Mouse (Mus musculus) G1E (cell line): Measurements from ENCODE around the gene Gpr150. TPM values are rescaled to one million over a fixed set of nuclear protein-coding genes. Genes with fewer than 3 reads are reported as not detected.

ENCODE experiments used
- ATAC-seq: 2 replicates; pipeline ENCODE4 v1.8.0; 2016; ENCODE audit warnings: mild to moderate bottlenecking; ENCODE audit not compliant: insufficient number of reproducible peaks, poor library complexity, low FRiP score, severe bottlenecking; ENCODE audit errors: extremely low read depth
- DNase-seq: peaks from one replicate; pipeline ENCODE4 v3.0.0; 2012; ENCODE audit warnings: low spot score
- H3K27me3 ChIP-seq: 2 replicates; pipeline ENCODE4 v1.6.1; 2012; ENCODE audit warnings: mild to moderate bottlenecking, low read length, inconsistent platforms; ENCODE audit not compliant: insufficient read depth
- H3K36me3 ChIP-seq: replicated peaks from 2 replicates; pipeline ENCODE3; 2012; ENCODE audit warnings: mild to moderate bottlenecking, inconsistent platforms
- H3K4me1 ChIP-seq: 2 replicates; pipeline ENCODE4 v1.6.1; 2012; ENCODE audit warnings: low read depth, low read length, inconsistent platforms, mixed read lengths; ENCODE audit not compliant: insufficient read depth
- H3K4me3 ChIP-seq: 2 replicates; pipeline ENCODE4 v1.5.1; 2012; ENCODE audit warnings: low read depth, mild to moderate bottlenecking, inconsistent platforms, low read length, moderate library complexity, mixed read lengths
- H3K9me3 ChIP-seq: replicated peaks from 2 replicates; pipeline ENCODE4 v1.6.1; 2012; ENCODE audit warnings: inconsistent platforms
- CTCF ChIP-seq: IDR thresholded peaks from 2 replicates; pipeline ENCODE4 v1.5.1; 2012; ENCODE audit warnings: low read depth, low read length, inconsistent platforms, mixed read lengths
- GATA1 ChIP-seq: IDR thresholded peaks from 2 replicates; pipeline ENCODE4 v1.6.1; 2012; ENCODE audit warnings: borderline replicate concordance, low read length, inconsistent platforms, mixed read lengths
- GATA2 ChIP-seq: IDR thresholded peaks from 2 replicates; pipeline ENCODE4 v1.6.1; 2012; ENCODE audit warnings: low read depth, low read length, inconsistent platforms, borderline replicate concordance
- POLR2AphosphoS5 ChIP-seq: IDR thresholded peaks from 2 replicates; pipeline ENCODE4 v1.6.1; 2012; ENCODE audit warnings: low read depth, low read length, inconsistent platforms; ENCODE audit not compliant: insufficient replicate concordance
- TAL1 ChIP-seq: conservative IDR thresholded peaks from 2 replicates; pipeline ENCODE4 v1.6.1; 2012; ENCODE audit warnings: low read depth, low read length, inconsistent platforms, mixed read lengths
- polyA plus RNA-seq: library from polyadenylated mRNA; stranded (reverse); fragments of >175 nt; gene quantifications from 2 replicates; pipeline ENCODE4 v1.2.3, GENCODE M21; 2012
- total RNA-seq, 2 experiments: library from RNA; stranded (forward) in 1 of 2; stranded (reverse) in 1 of 2; fragments of 200-1000 nt in 1 of 2; fragments of >200 nt in 1 of 2; fragmentation: Nextera tagmentation in 1 of 2; gene quantifications; 2 replicates each; pipeline ENCODE4 v1.2.3; 2014 to 2017

The Gpr150 gene
- total and polyA plus RNA-seq, 3 experiments: 0.05 TPM; not detected in 2

GRCm38 (mm10) chr13:76055391-76056232 is 1.2 kb downstream of the Gpr150 start:
- ATAC-seq: peak; percentile 49
- H3K4me1 ChIP-seq: peaks cover 12% of the 10 kb centered on the region

DNA sequence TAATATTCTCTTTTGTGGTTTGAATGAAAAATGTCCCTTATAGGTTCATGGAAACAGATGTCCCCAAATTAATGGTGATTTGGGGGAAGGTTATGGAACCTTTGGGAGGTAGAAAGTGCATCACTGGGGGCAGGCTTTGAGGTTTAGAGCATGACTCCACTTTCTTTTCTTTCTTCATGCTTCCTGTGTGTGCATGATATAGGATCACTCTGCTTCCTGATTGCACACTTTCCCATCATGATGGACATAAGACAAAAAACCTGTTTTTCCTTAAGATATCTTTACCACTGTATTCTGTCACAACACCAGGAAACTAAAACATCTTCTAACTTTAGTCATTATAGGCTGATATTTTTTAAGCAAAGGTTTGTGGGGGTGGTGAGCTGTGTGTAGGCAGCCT is 11.8 kb downstream of the Gpr150 start:
- H3K27me3 ChIP-seq: no peaks in the 10 kb centered on the region; the same call in 1 of the 2 replicates
- no peaks in the 10 kb centered on the region for H3K9me3 ChIP-seq
- DNase-seq (no peak), ATAC-seq (no peak)
- no peaks in the 10 kb centered on the region for H3K36me3 ChIP-seq
- H3K4me3 ChIP-seq: no peak overlapping the region
- TF ChIP-seq TAL1 (no peak), CTCF (no peak), GATA1 (no peak), POLR2AphosphoS5 (no peak), GATA2 (no peak)
- H3K4me1 ChIP-seq: no peaks in the 10 kb centered on the region

More at GRCm38 (mm10) chr13:76055391-76056232, 1.2 kb downstream of the Gpr150 start:
- peak overlapping the region; percentile 72 for H3K4me3 ChIP-seq
- DNase-seq: peak; percentile 48
- H3K36me3 ChIP-seq: no peaks in the 10 kb centered on the region
- TF ChIP-seq CTCF (no peak), GATA2 (no peak), POLR2AphosphoS5 (no peak), TAL1 (no peak)
- peaks cover 12% of the 10 kb centered on the region for H3K27me3 ChIP-seq
- H3K9me3 ChIP-seq: peaks cover 10% of the 10 kb centered on the region

DNA sequence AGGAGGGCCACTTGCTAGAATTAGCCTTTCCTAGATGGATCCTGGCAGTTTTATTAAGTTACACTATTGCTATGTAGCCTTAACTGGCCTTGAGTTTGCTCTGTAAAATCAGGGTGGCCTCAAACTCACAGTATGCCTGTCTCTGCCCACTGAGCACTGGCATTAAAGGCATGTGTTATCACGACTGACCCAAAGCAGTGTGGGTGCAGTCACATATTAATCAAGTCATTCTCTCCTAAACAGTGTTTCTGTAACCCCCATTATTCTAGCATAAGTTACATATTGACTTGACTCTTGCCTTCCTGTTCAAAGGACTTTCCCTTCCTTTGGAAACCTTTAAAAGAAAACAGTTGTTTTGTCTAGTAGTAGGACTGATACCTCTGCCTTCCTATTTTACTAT is 14.3 kb downstream of the Gpr150 start:
- DNase-seq (no peak), ATAC-seq (no peak)
- no peaks in the 10 kb centered on the region for H3K36me3 ChIP-seq
- H3K27me3 ChIP-seq: no peaks in the 10 kb centered on the region; the same call in 1 of the 2 replicates
- no peaks in the 10 kb centered on the region for H3K9me3 ChIP-seq
- H3K4me3 ChIP-seq: no peak overlapping the region
- no peaks in the 10 kb centered on the region for H3K4me1 ChIP-seq
- TF ChIP-seq CTCF (no peak), GATA1 (no peak), POLR2AphosphoS5 (no peak), TAL1 (no peak), GATA2 (no peak)

DNA sequence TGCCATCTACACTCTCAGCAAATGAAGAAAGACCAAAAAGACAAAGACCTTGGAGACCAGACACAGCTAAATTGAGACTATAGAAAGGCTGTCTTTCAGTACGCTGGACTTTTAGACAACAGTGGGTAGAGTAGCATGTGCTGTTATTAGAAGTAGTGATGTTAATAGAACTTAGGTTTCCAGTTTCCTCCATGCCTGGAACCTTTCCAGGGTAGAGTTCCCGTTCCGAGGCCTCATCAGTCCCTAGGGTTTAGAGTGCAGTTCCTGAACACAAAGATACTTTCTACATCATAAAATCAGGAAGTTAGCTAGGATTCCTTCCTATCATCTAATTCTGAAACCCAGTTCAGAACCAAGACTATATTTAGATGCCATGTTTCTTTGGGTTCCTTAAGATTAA is 32.2 kb downstream of the Gpr150 start:
- no peak for TF ChIP-seq GATA1
- TF ChIP-seq CTCF: no peak
- TF ChIP-seq POLR2AphosphoS5: no peak
- TF ChIP-seq GATA2: no peak
- TF ChIP-seq TAL1: no peak
- no peaks in the 10 kb centered on the region; the same call in 1 of the 2 replicates for H3K27me3 ChIP-seq
- no peak for DNase-seq
- ATAC-seq: no peak
- H3K36me3 ChIP-seq: no peaks in the 10 kb centered on the region
- H3K4me1 ChIP-seq: no peaks in the 10 kb centered on the region
- no peak overlapping the region for H3K4me3 ChIP-seq
- H3K9me3 ChIP-seq: no peaks in the 10 kb centered on the region

DNA sequence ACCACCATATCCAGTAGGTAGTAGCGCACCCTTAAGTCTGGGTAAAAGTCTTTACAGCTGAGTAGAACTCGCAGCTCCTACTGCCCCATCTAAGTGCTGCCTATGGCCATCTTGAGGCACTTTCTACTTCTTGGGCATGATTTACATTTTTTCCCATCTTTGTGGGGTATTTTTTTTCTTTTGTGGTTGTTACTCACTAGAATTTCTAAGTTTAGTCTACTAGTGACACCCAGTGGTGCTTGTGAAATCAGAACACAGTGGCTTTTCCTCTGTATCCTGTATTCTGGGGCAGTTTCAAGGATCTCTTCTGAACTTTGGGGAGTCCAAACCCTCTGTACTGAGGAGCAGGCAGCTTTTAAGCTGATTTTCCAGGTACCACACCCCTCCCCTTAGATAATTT is 35.0 kb downstream of the Gpr150 start:
- H3K36me3 ChIP-seq: no peaks in the 10 kb centered on the region
- DNase-seq: no peak
- TF ChIP-seq GATA1: no peak
- no peak for TF ChIP-seq POLR2AphosphoS5
- TF ChIP-seq TAL1: no peak
- no peak for TF ChIP-seq CTCF
- no peak for TF ChIP-seq GATA2
- no peak overlapping the region for H3K4me3 ChIP-seq
- ATAC-seq: no peak
- no peaks in the 10 kb centered on the region; the same call in 1 of the 2 replicates for H3K4me1 ChIP-seq
- no peaks in the 10 kb centered on the region for H3K9me3 ChIP-seq
- no peaks in the 10 kb centered on the region for H3K27me3 ChIP-seq

GRCm38 (mm10) chr13:76018844-76019400 is 37.9 kb downstream of the Gpr150 start:
- Histone ChIP-seq H3K4me1 (peaks cover 2% of the 10 kb centered on the region), H3K36me3 (no peaks in the 10 kb centered on the region), H3K27me3 (no peaks in the 10 kb centered on the region), H3K9me3 (no peaks in the 10 kb centered on the region), H3K4me3 (peak overlapping the region; percentile 82)
- DNase-seq: no peak
- ATAC-seq: no peak
- TF ChIP-seq CTCF: no peak
- no peak for TF ChIP-seq TAL1
- no peak for TF ChIP-seq POLR2AphosphoS5
- no peak for TF ChIP-seq GATA2
- no peak for TF ChIP-seq GATA1
